Mouse (Mus musculus) urinary bladder, postnatal 25 days (tissue): Measurements from ENCODE around the gene Cpt1c.
A peak's percentile ranks its signal among the peaks of the same experiment; 100 is the strongest.

Experiments used
- DNase-seq: peaks from one replicate; pipeline ENCODE4 v3.0.0; 2022; ENCODE audit warnings: low spot score

The Cpt1c gene

GRCm38 (mm10) chr7:44999753-45000152 lies 25.1 kb upstream of the Cpt1c start:
- no peak for DNase-seq

- DNase-seq: peak; percentile 44
These were observed 23.9 kb upstream of the Cpt1c start, which contains the start of gene Bcl2l12 for GRCm38 (mm10) chr7:44998501-44998955. Gene Bcl2l12, minus strand, starts transcription at chr7:44998712.

- DNase-seq: no peak
These were observed 23.3 kb upstream of the Cpt1c start for GRCm38 (mm10) chr7:44997940-44998428.

- DNase-seq: peak; percentile 96
These were observed 22.7 kb upstream of the Cpt1c start, which contains the start of gene Irf3 for GRCm38 (mm10) chr7:44997231-44997939. Gene Irf3, plus strand, starts transcription at chr7:44997648.

- no peak for DNase-seq
These were observed 22.0 kb upstream of the Cpt1c start for GRCm38 (mm10) chr7:44996672-44997071.

GRCm38 (mm10) chr7:44986879-44987718 lies 12.4 kb upstream of the Cpt1c start:
- DNase-seq: no peak

- peak; percentile 87 for DNase-seq
These were observed 11.7 kb upstream of the Cpt1c start, which contains the start of gene Prmt1 for GRCm38 (mm10) chr7:44986192-44986878. Gene Prmt1, minus strand, starts transcription at chr7:44986568.

- peak; percentile 63 for DNase-seq
These were observed 11.0 kb upstream of the Cpt1c start for GRCm38 (mm10) chr7:44985595-44986191.

- no peak for DNase-seq
These were observed 10.1 kb upstream of the Cpt1c start for GRCm38 (mm10) chr7:44984833-44985164.

GRCm38 (mm10) chr7:44983944-44984832 lies 9.5 kb upstream of the Cpt1c start:
- DNase-seq: no peak

GRCm38 (mm10) chr7:44983085-44983484 lies 8.4 kb upstream of the Cpt1c start:
- DNase-seq: peak; percentile 89

- DNase-seq: no peak
These were observed 6.9 kb upstream of the Cpt1c start for GRCm38 (mm10) chr7:44981539-44981938.

- no peak for DNase-seq
These were observed 3.6 kb upstream of the Cpt1c start for GRCm38 (mm10) chr7:44978300-44978699.

- no peak for DNase-seq
These were observed 417 bp upstream of the Cpt1c start for GRCm38 (mm10) chr7:44975117-44975419.

GRCm38 (mm10) chr7:44973415-44974130 lies 1.1 kb downstream of the Cpt1c start:
- DNase-seq: no peak

GRCm38 (mm10) chr7:44971142-44971541 lies 3.5 kb downstream of the Cpt1c start:
- no peak for DNase-seq

- DNase-seq: peak; percentile 60
These were observed 4.4 kb downstream of the Cpt1c start for GRCm38 (mm10) chr7:44970231-44970691.

- no peak for DNase-seq
These were observed 8.0 kb downstream of the Cpt1c start for GRCm38 (mm10) chr7:44966638-44967037.

GRCm38 (mm10) chr7:44965975-44966374 lies 8.7 kb downstream of the Cpt1c start:
- no peak for DNase-seq

GRCm38 (mm10) chr7:44964990-44965389 lies 9.7 kb downstream of the Cpt1c start:
- no peak for DNase-seq
